26 mouse cellular contexts compared by ENCODE assay signal in the genomic region with DNA sequence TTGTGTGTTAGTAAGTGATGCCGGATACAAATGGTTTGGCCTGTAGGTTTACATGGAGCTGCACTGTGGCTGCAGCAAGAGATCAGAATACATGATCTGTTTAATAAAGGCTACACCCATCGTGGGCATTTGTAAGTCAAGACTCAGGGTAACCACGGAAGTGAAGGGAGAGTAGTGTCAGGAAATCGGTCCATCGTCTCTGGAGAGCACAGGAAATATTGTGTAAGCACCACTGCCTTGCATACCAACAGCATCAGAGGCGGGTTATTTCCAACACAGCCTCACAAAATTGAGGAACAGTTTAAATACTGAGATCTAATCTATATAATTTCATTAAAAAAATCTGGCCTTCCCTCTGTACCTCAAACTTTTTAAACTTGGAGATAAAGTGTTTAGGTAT.
DNase-seq lines count a peak whose midpoint lies in the region; ATAC-seq lines count a peak whose summit lies in the region.
"Had no signal": no experiment of that assay in that cellular context is flagged by ENCODE, and none has a peak within 500 bp of the region (broad histone marks: within the 10 kb centered on the region; RNA-seq: fewer than 3 reads in every experiment).

No protein-coding gene starts in this region.

- ATAC-seq in intestine, embryonic 14.5 days (replicated peaks; ENCODE audit: low FRiP score, low TSS enrichment, low read depth), result no peak
- no peak for ATAC-seq in intestine, embryonic 16.5 days
- ATAC-seq in granulocyte monocyte progenitor cell, adult 5-6 weeks (replicated peaks; ENCODE audit: poor library complexity, severe bottlenecking), result peak; percentile 88
- ATAC-seq in megakaryocyte progenitor cell, adult 5-6 weeks (replicated peaks; ENCODE audit: poor library complexity), result peak; percentile 94
- ATAC-seq: CD4-positive, CD25-positive, alpha-beta regulatory T cell, adult 4 months; forebrain, embryonic 13.5 days; forebrain, embryonic 16.5 days had no signal

- H3K9ac ChIP-seq in intestine, embryonic 14.5 days (ENCODE audit: low read length), result no peak overlapping the region
- no peak overlapping the region for H3K9ac ChIP-seq in intestine, embryonic 16.5 days (ENCODE audit: low read depth, low read length)
- H3K9ac ChIP-seq: forebrain, embryonic 13.5 days; heart, embryonic 12.5 days; heart, embryonic 15.5 days; hindbrain, embryonic 12.5 days; hindbrain, embryonic 15.5 days had no signal

- no peak overlapping the region for H3K4me3 ChIP-seq in intestine, embryonic 14.5 days (ENCODE audit: low read depth, low read length)
- no peak overlapping the region for H3K4me3 ChIP-seq in intestine, embryonic 16.5 days (ENCODE audit: low read length)
- H3K4me3 ChIP-seq: forebrain, embryonic 10.5 days; forebrain, embryonic 13.5 days; heart, embryonic 12.5 days; heart, embryonic 15.5 days; hindbrain, embryonic 12.5 days; hindbrain, embryonic 15.5 days had no signal

- H3K9me3 ChIP-seq in intestine, embryonic 14.5 days (ENCODE audit: control insufficient read depth, low read length), result no peaks in the 10 kb centered on the region
- no peaks in the 10 kb centered on the region for H3K9me3 ChIP-seq in intestine, embryonic 16.5 days (ENCODE audit: control insufficient read depth, low read length)
- H3K9me3 ChIP-seq: forebrain, embryonic 10.5 days; forebrain, embryonic 13.5 days; heart, embryonic 12.5 days; heart, embryonic 15.5 days; hindbrain, embryonic 12.5 days; hindbrain, embryonic 15.5 days had no signal

- H3K4me1 ChIP-seq in intestine, embryonic 14.5 days (replicated peaks; ENCODE audit: control insufficient read depth, insufficient read depth, low read length), result no peaks in the 10 kb centered on the region
- no peaks in the 10 kb centered on the region for H3K4me1 ChIP-seq in intestine, embryonic 16.5 days (ENCODE audit: control insufficient read depth, insufficient read depth, low read length)
- H3K4me1 ChIP-seq: forebrain, embryonic 10.5 days; forebrain, embryonic 13.5 days; heart, embryonic 12.5 days; heart, embryonic 15.5 days; hindbrain, embryonic 12.5 days; hindbrain, embryonic 15.5 days had no signal

- H3K27ac ChIP-seq in intestine, embryonic 14.5 days (ENCODE audit: low read depth), result no peak overlapping the region
- no peak overlapping the region for H3K27ac ChIP-seq in intestine, embryonic 16.5 days (ENCODE audit: low read length)
- H3K27ac ChIP-seq: forebrain, embryonic 10.5 days; forebrain, embryonic 13.5 days; heart, embryonic 15.5 days; hindbrain, embryonic 12.5 days; hindbrain, embryonic 15.5 days had no signal

- H3K36me3 ChIP-seq in intestine, embryonic 14.5 days (ENCODE audit: control insufficient read depth, insufficient read depth, low read length), result peaks cover 80% of the 10 kb centered on the region
- peaks cover 28% of the 10 kb centered on the region for H3K36me3 ChIP-seq in intestine, embryonic 16.5 days (ENCODE audit: control insufficient read depth, insufficient read depth, low read length)

- WGBS in intestine, embryonic 14.5 days, result 88% methylated on average over 6 of the region's 6 CpGs
- 87% methylated on average over 6 of the region's 6 CpGs for WGBS in intestine, embryonic 16.5 days

- H3K4me2 ChIP-seq in intestine, embryonic 14.5 days (ENCODE audit: low read length), result no peak overlapping the region
- no peak overlapping the region for H3K4me2 ChIP-seq in intestine, embryonic 16.5 days (ENCODE audit: low read depth, low read length)
- H3K4me2 ChIP-seq: forebrain, embryonic 13.5 days; heart, embryonic 12.5 days; heart, embryonic 15.5 days; hindbrain, embryonic 12.5 days; hindbrain, embryonic 15.5 days had no signal

- no peaks in the 10 kb centered on the region for H3K27me3 ChIP-seq in intestine, embryonic 14.5 days (replicated peaks; ENCODE audit: control insufficient read depth, insufficient read depth, low read length)
- no peaks in the 10 kb centered on the region for H3K27me3 ChIP-seq in intestine, embryonic 16.5 days (replicated peaks; ENCODE audit: control insufficient read depth, insufficient read depth, low read length)
- H3K27me3 ChIP-seq: forebrain, embryonic 13.5 days; heart, embryonic 12.5 days; heart, embryonic 15.5 days; hindbrain, embryonic 12.5 days; hindbrain, embryonic 15.5 days had no signal

- DNase-seq in intestine, embryonic 14.5 days (ENCODE audit: low spot score), result peak; percentile 0
- peak; percentile 94 for DNase-seq in 416B (ENCODE audit: low read depth)
- DNase-seq in thymus, postnatal 14 days, result no peak
- DNase-seq in cerebellum, adult 11-12 months, result no peak
- DNase-seq: adrenal gland, adult 2 months; adrenal gland, postnatal 14 days; cerebellum, adult 11 months; cerebellum, adult 8-10 months; cerebellum, postnatal 10 days; cerebellum, postnatal 36 days; gastrocnemius, postnatal 10 days; gastrocnemius, postnatal 36 days; heart, adult 18-20 months; heart, postnatal 10 days; heart, postnatal 36 days had no signal

Comparison
In these comparisons a context has a peak if more than half of its experiments do, and no peak if none do; other contexts are left out.
1. ATAC-seq: peak in granulocyte monocyte progenitor cell, adult 5-6 weeks (single experiment) and megakaryocyte progenitor cell, adult 5-6 weeks (single experiment); none in intestine, embryonic 14.5 days (single experiment) and intestine, embryonic 16.5 days (single experiment).
2. DNase-seq: peak in intestine, embryonic 14.5 days (single experiment) and 416B (single experiment); none in thymus, postnatal 14 days (single experiment) and cerebellum, adult 11-12 months (single experiment).